Mouse (Mus musculus) activated CD4-positive, CD25-positive, alpha-beta regulatory T cell, adult 9 weeks (primary cell): ENCODE measurements around the gene Ssxb1. TPM values are rescaled to one million over a fixed set of nuclear protein-coding genes. Genes with fewer than 3 reads are reported as not detected.

Source experiments
- polyA plus RNA-seq: library from polyadenylated mRNA; unstranded; fragments of 100-300 nt; shearing (Covaris generic); gene quantifications from one replicate; pipeline ENCODE4 v1.2.1, GENCODE M21; 2017

Gene Ssxb1
- not detected for polyA plus RNA-seq

GRCm38 (mm10) chrX:8413005-8413404 is at the start of gene Ssxb1:
TSS of gene Ssxb1 (plus strand) at chrX:8413305.

GRCm38 (mm10) chrX:8366678-8367077 is 46.4 kb upstream of the Ssxb1 start, which contains the start of gene Ssxb9:
TSS of gene Ssxb9 (plus strand) at chrX:8366978.

GRCm38 (mm10) chrX:8461626-8462025 is 48.5 kb downstream of the Ssxb1 start, which contains the start of gene Ssxb2:
TSS of gene Ssxb2 (minus strand) at chrX:8461726.

Other genes starting within 250 kb of the Ssxb1 start
- 15.6 TPM for gene Tbc1d25, start 237.1 kb upstream of the Ssxb1 start, polyA plus RNA-seq
- gene Ebp, start 219.8 kb upstream of the Ssxb1 start, polyA plus RNA-seq = 187 TPM
- not detected for gene Porcn, start 206.8 kb upstream of the Ssxb1 start, polyA plus RNA-seq
- gene Ftsj1, start 160.9 kb upstream of the Ssxb1 start, polyA plus RNA-seq = 24.7 TPM
- 0.64 TPM for gene Slc38a5, start 142.2 kb upstream of the Ssxb1 start, polyA plus RNA-seq
- gene Ssxb10, start 85.9 kb upstream of the Ssxb1 start, polyA plus RNA-seq = not detected
- gene Ssxb9, start 46.3 kb upstream of the Ssxb1 start, polyA plus RNA-seq = not detected
- not detected for gene Ssxb2, start 48.4 kb downstream of the Ssxb1 start, polyA plus RNA-seq
- not detected for gene Gm14459, start 111.6 kb downstream of the Ssxb1 start, polyA plus RNA-seq
- not detected for gene Ssxb6, start 134.9 kb downstream of the Ssxb1 start, polyA plus RNA-seq
- not detected for gene Ssxb3, start 178.5 kb downstream of the Ssxb1 start, polyA plus RNA-seq